Mouse (Mus musculus) stomach, postnatal 0 days (tissue): ENCODE results near the gene Plekha1. TPM values are rescaled to one million over a fixed set of nuclear protein-coding genes. Genes with fewer than 3 reads are reported as not detected.

ENCODE experiments used
- ATAC-seq: fragments of 200-750 bp; cut with Nextera tagmentation; 2 replicates; pipeline ENCODE4 v1.8.0; 2017; ENCODE audit not compliant: low FRiP score, low TSS enrichment
- DNase-seq: peaks from one replicate; pipeline ENCODE4 v3.0.0-alpha.2; 2016; ENCODE audit warnings: low spot score
- H3K27ac ChIP-seq: fragments of 300-500 bp; sonication (generic); replicated peaks from 2 replicates; pipeline ENCODE4 v1.5.1; 2014; ENCODE audit warnings: mild to moderate bottlenecking, control low read depth
- H3K27me3 ChIP-seq: fragments of 300-500 bp; sonication (generic); 2 replicates; pipeline ENCODE4 v1.6.1; 2014; ENCODE audit warnings: low read length; ENCODE audit not compliant: control insufficient read depth, insufficient read depth
- H3K36me3 ChIP-seq: fragments of 300-500 bp; sonication (generic); 2 replicates; pipeline ENCODE4 v1.6.1; 2014; ENCODE audit warnings: low read length, mixed read lengths; ENCODE audit not compliant: control insufficient read depth, insufficient read depth
- H3K4me1 ChIP-seq: fragments of 300-500 bp; sonication (generic); replicated peaks from 2 replicates; pipeline ENCODE4 v1.6.1; 2014; ENCODE audit warnings: antibody characterized with exemption; ENCODE audit not compliant: control insufficient read depth, insufficient read depth
- H3K4me2 ChIP-seq: fragments of 300-500 bp; sonication (generic); replicated peaks from 2 replicates; pipeline ENCODE4 v1.6.1; 2014; ENCODE audit warnings: low read depth, mild to moderate bottlenecking, control low read depth, moderate library complexity
- H3K4me3 ChIP-seq: fragments of 300-500 bp; sonication (generic); 2 replicates; pipeline ENCODE4 v1.5.1; 2014; ENCODE audit warnings: low read depth, low read length, control low read depth
- H3K9ac ChIP-seq: fragments of 300-500 bp; sonication (generic); 2 replicates; pipeline ENCODE4 v1.6.1; 2014; ENCODE audit warnings: mild to moderate bottlenecking, low read length, control low read depth, mixed read lengths
- H3K9me3 ChIP-seq: fragments of 300-500 bp; sonication (generic); 2 replicates; pipeline ENCODE4 v1.6.1; 2016; ENCODE audit warnings: low read length; ENCODE audit not compliant: control insufficient read depth
- CTCF ChIP-seq: IDR thresholded peaks from 2 replicates; pipeline ENCODE4 v1.5.1; 2016; ENCODE audit warnings: antibody characterized with exemption, low read depth, mild to moderate bottlenecking, moderate library complexity
- EP300 ChIP-seq: optimal IDR thresholded peaks from 2 replicates; pipeline ENCODE3; 2016; ENCODE audit warnings: antibody characterized with exemption
- WGBS: fragments of 180-500 bp; shearing (Covaris S2); extraction: QIAGEN DNeasy Blood & Tissue Kit; methylation state at CpG from one replicate; pipeline ENCODE4 v1.1.7; 2014; 5-methylcytosine and 5-hydroxymethylcytosine counted together
- polyA plus RNA-seq: library from polyadenylated mRNA; unstranded; fragments of >200 nt; fragmentation: Nextera tagmentation; extraction: Ambion mirVana; gene quantifications from 2 replicates; pipeline ENCODE4 v1.2.1, GENCODE M21; 2015

The Plekha1 gene
- polyA plus RNA-seq, 1 experiment from 2014 or later = 34.1 TPM

GRCm38 (mm10) chr7:130836066-130836465 is 29.5 kb upstream of the Plekha1 start:
- H3K27ac ChIP-seq = no peak overlapping the region
- TF ChIP-seq CTCF (no peak), EP300 (no peak)

GRCm38 (mm10) chr7:130837941-130838657 is 27.5 kb upstream of the Plekha1 start:
- H3K4me3 ChIP-seq = no peak overlapping the region
- no peaks in the 10 kb centered on the region for H3K9me3 ChIP-seq
- no peak overlapping the region for H3K9ac ChIP-seq
- no peak overlapping the region for H3K27ac ChIP-seq
- 50% methylated on average over 12 of the region's 12 CpGs for WGBS
- no peak for TF ChIP-seq CTCF
- TF ChIP-seq EP300 = no peak
- H3K4me1 ChIP-seq = peaks cover 7% of the 10 kb centered on the region; the same call in 1 of the 2 replicates
- DNase-seq = no peak
- H3K27me3 ChIP-seq = no peaks in the 10 kb centered on the region
- no peaks in the 10 kb centered on the region for H3K36me3 ChIP-seq
- ATAC-seq = no peak
- no peak overlapping the region for H3K4me2 ChIP-seq

More at GRCm38 (mm10) chr7:130836066-130836465, 29.5 kb upstream of the Plekha1 start:
- ATAC-seq (no peak), DNase-seq (no peak)
- peaks cover 7% of the 10 kb centered on the region; the same call in 1 of the 2 replicates for H3K4me1 ChIP-seq
- H3K9ac ChIP-seq = no peak overlapping the region
- H3K27me3 ChIP-seq = no peaks in the 10 kb centered on the region
- no peak overlapping the region for H3K4me2 ChIP-seq
- 77% methylated on average over 9 of the region's 9 CpGs for WGBS
- H3K4me3 ChIP-seq = no peak overlapping the region
- H3K36me3 ChIP-seq = no peaks in the 10 kb centered on the region
- H3K9me3 ChIP-seq = no peaks in the 10 kb centered on the region

- no peak for ATAC-seq
- no peaks in the 10 kb centered on the region for H3K27me3 ChIP-seq
- no peak overlapping the region for H3K9ac ChIP-seq
- peaks cover 7% of the 10 kb centered on the region; the same call in 1 of the 2 replicates for H3K4me1 ChIP-seq
- H3K36me3 ChIP-seq = no peaks in the 10 kb centered on the region
- WGBS = 60% methylated on average over 3 of the region's 3 CpGs
- no peak for DNase-seq
- H3K27ac ChIP-seq = no peak overlapping the region
- no peaks in the 10 kb centered on the region for H3K9me3 ChIP-seq
- TF ChIP-seq EP300 = no peak
- no peak for TF ChIP-seq CTCF
- no peak overlapping the region for H3K4me2 ChIP-seq
- no peak overlapping the region for H3K4me3 ChIP-seq
These were observed 26.9 kb upstream of the Plekha1 start for GRCm38 (mm10) chr7:130838658-130839025.

- Histone ChIP-seq H3K27ac (no peak overlapping the region), H3K9me3 (no peaks in the 10 kb centered on the region), H3K9ac (no peak overlapping the region), H3K4me3 (no peak overlapping the region), H3K36me3 (no peaks in the 10 kb centered on the region), H3K27me3 (no peaks in the 10 kb centered on the region), H3K4me1 (peaks cover 7% of the 10 kb centered on the region; the same call in 1 of the 2 replicates), H3K4me2 (no peak overlapping the region)
- WGBS = 83% methylated on average over 12 of the region's 12 CpGs
- no peak for TF ChIP-seq EP300
- TF ChIP-seq CTCF = no peak
- DNase-seq = no peak
- no peak for ATAC-seq
These were observed 26.0 kb upstream of the Plekha1 start for GRCm38 (mm10) chr7:130839380-130840100.

GRCm38 (mm10) chr7:130847164-130847718 is 18.3 kb upstream of the Plekha1 start:
- WGBS = 79% methylated on average over 17 of the region's 17 CpGs
- DNase-seq (no peak), ATAC-seq (no peak)
- Histone ChIP-seq H3K36me3 (no peaks in the 10 kb centered on the region), H3K9me3 (no peaks in the 10 kb centered on the region), H3K27ac (no peak overlapping the region), H3K4me2 (no peak overlapping the region), H3K4me1 (no peaks in the 10 kb centered on the region), H3K27me3 (no peaks in the 10 kb centered on the region), H3K4me3 (no peak overlapping the region), H3K9ac (no peak overlapping the region)
- TF ChIP-seq CTCF (no peak), EP300 (no peak)
